Mouse (Mus musculus) small intestine, adult 2 months (tissue): ENCODE results near the gene Cwc15.

Source experiments
- CTCF ChIP-seq: fragments of 200-500 bp; IDR thresholded peaks from 2 replicates; pipeline ENCODE4 v1.5.1; 2012; ENCODE audit warnings: low read depth, mild to moderate bottlenecking, control low read depth, inconsistent platforms, low read length, moderate library complexity, mixed read lengths; ENCODE audit not compliant: insufficient replicate concordance, insufficient read length; ENCODE audit errors: extremely low read depth
- POLR2A ChIP-seq: fragments of 200-500 bp; IDR thresholded peaks from 2 replicates; pipeline ENCODE4 v1.6.1; 2012; ENCODE audit warnings: low read depth, mild to moderate bottlenecking, control low read depth, inconsistent platforms, low read length, moderate library complexity

DNA sequence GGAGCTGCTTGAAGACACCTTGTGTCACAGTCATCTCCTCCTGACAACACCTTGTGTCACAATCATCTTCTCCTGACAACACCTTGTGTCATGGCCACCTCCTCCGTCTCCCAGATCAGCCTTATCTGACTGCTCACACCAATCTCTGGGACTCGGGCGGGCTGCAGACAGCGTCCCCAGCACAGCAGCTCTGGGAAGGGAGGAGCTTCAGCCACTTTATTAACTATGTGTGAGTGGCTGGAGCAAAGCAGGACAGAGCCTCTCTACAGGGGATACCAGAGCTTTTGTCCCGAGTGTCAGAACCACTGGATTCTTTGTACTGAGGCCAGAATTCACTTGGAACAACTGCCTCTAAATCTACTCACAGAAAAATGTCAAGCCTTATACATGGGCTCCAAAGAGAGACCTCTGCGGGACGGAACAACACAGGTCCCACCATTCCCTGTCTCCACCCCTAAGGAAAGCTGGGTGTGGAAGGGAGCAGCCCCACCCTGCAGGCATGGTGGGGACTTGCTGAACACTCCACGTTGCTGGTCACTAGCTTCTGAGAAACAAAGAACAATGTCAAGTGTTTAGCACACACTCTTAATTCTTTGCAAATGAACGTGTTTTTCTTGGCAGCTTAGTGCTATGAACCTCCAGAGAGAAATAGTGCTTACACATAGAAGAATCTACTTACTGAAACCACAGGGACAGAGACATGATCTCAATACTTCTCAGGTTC lies 43.8 kb downstream of the Cwc15 start:
- TF ChIP-seq POLR2A (no peak), CTCF (no peak)
